Mouse (Mus musculus) MEL-GATA-1-ER (cell line): ENCODE results near the gene Wnt8b.

Experiments used
- DNase-seq: peaks from one replicate; pipeline ENCODE4 v3.0.0-alpha.2; 2012; ENCODE audit warnings: low read depth; ENCODE audit errors: extremely low read depth

Wnt8b gene

GRCm38 (mm10) chr19:44511451-44512231 is 18.4 kb downstream of the Wnt8b start:
- DNase-seq: no peak

GRCm38 (mm10) chr19:44512601-44513000 is 19.3 kb downstream of the Wnt8b start:
- no peak for DNase-seq

DNA sequence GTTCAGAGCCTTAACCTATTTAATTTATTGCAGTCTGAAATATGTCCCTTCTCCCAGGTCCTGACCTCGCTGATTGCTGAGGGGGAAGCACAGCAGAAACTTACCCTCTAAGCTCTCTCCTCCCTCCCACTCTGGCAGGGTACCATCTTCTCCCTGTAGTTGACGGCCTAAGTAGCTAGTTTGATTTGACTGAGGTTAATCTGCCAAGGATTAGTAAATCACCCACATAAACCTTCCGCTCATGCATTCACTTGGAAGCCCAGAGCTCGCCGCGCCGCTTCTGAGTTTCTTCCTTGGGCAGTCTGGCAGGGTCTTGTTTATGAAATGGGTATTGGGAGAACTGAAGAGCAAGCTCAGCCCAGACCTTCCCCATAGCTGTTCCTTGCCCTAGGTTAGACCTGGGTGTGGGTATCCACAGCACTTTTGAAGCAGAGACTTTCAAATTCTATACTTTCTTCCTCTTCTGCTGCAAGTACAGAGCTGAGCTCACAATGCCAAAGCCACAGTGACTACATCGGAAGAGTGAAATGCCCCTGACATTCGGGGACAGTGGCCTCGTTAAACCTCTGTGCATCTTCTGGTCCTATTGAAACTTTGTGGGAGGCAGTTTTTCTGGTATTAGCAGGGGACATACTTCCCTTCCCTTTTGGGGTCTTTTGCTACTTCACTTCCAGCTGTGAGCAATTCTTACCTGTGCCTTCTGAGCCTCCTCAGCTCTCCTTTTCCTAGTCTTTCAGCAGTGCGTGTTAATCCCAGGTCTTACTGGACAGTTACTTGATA is 20.0 kb downstream of the Wnt8b start:
- no peak for DNase-seq

DNA sequence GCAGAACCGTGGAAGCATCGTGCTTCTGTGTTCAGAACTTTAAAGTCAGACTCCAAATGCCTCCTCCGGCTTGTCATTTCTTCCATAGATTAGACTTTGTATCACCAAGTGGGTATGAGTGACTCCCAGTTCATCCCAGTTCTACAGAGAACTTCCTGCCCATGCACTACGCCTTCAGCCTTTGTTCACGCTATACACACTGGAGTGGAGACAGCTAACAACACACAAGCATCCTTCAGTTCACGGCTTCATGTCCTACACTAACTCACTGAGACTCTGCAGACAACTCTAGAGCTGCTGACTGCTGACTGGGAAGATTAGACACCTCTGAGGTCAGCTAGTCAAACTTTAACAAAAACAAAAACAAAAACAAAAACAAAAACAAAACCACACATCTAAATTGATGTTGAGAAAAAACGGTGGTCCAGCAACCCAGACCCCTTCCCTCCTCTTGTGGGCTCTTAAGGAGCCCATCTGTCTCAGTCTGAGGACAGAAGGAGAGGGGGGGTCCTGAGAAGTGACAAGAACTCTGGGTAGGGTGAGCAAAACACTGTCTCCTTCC is 20.7 kb downstream of the Wnt8b start:
- DNase-seq: no peak

DNA sequence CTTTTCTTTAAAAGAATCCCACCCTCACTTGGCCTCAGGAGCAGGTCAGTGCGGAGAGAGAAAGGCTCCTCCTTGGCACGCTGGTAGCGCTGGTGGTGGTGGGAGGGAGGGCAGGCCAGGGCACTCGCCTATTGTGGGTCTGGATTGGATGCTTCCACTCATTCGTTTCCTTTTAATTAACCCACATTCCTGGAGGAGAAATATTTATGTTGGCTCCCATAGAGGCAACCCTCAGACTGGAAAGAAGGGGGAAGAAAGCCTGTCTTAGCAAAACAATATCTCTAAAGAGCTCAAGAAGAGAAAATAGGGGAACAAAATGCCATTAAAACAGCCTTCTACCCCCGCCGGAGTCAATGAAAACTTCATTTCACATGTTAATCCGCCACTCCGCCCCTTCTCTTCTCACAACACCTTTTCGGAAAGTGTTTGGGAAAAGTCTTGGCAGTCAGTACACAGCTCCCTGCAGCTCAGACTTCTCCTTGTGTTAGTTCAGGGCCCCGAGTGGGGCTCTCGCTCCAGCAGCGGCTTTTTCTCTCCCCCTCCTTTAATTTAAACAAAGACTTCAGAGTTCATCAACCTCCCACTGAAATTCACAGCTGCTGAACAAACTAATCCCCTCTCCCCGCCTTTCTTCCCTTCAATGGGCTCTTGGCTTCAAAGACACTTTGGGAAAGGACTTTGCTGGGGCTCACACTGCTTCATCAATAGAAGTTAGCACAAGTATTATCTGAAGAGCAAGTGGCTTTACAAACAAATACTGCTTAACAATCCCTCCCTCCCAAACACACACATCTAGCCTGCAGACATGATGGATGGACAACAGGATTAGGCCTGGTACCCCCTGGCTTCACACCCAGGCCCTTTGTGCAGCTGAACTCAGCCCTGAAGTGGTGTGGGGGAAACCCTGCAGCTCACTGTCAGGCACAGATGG is 21.5 kb downstream of the Wnt8b start:
- no peak for DNase-seq

DNA sequence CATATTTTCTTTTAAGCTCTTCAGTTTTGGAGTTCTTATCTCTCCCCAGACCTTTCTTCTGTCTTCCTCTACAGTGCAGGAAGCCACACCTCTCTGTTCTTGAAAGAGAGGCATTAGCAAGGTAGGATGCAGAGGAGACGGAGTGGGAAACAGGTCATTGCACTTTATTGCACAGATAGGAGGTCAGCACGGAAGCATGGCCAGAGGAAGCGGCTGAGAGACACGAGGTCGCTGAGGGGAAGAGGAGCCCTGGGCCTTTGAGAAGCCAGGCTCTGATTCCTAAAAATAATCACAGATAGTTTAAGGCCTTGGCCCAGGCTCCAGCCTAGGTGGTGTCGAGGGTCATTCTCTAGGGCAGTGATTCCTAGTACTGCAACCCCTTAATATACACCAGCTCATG is 22.5 kb downstream of the Wnt8b start:
- DNase-seq: no peak

DNA sequence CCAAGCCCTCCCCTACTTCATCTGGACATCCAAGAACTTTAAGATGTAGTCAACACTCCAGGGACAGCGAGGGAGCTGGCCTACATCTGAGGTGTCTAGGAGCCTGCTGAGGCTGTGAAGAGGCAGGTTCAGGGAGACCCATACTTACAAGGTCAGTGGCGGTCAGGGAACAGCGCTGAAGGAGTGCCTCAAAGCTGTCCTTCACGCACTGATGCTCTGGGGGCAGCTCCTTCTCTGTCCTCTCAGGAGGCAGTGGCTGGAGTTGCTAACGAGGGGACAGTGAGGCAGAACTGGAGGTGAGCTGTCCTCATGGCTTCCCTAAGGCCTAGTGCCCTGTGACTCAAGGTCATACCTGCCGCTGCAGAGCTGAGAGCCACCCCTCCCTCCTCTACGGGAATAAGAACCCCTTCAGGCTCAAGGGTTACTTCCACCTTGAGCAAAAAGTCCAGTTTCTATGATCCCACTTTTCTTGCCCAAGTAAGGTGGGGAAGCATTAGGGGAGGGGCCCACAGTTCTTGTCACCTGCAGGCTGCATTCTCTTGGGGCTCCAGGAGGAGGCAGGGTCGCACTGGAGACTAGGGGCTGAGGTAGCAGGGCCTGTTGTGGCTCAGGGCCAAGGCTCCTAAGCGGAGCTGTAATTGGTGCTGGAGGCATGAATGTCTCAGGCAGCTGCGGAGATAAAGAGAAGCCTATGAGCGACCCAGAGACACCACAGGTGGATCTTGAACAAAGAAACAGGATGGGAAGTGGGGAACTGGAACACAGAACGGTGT is 24.9 kb downstream of the Wnt8b start:
- no peak for DNase-seq

DNA sequence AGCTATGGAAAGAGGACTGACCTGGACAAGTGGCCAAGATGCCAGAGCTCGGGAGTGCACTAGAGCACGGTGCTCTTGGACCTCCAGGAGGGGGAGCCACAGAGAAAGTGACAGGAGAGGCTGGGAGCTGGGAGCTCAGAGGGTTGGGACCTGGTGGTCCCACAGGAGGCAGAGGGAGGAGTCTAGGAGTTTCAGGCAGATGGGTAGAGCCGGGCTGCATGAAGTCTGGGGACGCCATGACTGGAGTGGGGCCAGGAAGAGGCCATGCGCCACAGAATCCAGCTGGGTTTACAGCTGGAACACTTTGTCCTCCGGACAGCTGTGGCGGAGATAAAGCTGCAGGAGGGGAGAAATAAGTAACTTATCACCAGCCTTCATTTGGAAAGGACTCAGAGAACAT is 25.9 kb downstream of the Wnt8b start:
- DNase-seq: no peak

DNA sequence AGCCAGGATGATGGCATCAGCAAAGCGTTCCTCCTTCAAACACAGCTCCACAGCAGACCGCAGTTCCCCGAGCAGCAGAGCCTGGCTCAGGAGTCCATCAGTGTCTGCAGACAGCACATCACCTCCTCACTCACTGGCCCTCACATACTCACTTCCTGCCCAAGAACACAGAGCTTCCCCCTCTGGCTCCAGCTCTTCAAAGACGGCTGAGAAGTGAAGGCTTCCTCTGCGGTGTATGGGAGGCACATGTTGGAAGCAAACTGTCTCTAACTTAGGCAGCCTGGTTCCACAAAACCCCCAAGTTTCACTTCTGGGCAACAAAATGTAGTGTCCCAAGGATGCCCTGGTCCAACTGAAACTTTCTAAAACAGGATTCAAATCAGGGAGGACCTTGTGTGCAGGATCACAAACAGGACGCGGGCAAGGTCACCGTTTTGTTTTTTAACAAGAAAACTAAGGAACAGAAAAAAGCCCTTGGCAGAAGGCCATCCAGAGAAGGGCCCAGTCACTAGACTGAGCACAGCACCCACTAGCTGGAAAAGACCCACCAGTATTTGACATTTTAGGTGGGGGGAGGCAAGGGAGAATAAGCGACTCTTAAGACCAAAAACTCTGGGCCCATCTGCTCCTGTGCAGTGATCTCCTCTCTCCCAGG is 32.4 kb downstream of the Wnt8b start:
- no peak for DNase-seq

- DNase-seq: no peak
Measured at GRCm38 (mm10) chr19:44530018-44530417, 36.7 kb downstream of the Wnt8b start.

GRCm38 (mm10) chr19:44535376-44535775 is 42.1 kb downstream of the Wnt8b start:
- DNase-seq: no peak

- no peak for DNase-seq
Measured at GRCm38 (mm10) chr19:44537416-44537815, 44.1 kb downstream of the Wnt8b start.

DNA sequence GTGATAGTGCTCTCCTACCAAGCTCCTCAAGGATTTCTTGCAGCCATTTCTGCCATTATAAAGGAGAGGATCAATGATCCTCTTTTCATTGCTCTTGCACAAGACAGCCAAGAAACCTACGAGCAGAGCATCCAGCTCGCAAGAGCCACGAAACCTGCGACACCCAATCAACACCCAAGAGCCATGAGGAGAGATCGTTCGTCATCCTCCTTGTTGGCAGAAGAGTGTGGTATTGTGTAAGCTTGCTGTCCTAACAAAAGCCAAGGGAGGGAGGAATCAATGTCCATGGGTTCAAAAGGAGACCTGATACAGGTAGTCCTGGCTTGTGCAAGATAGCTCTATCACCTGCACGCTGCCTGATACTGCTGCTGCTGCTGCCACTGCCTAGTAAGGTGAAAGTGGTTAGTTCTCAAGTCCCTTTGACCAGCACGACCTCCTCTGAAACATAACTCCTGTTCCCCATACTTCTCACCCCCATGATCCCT is 49.5 kb downstream of the Wnt8b start:
- no peak for DNase-seq

DNA sequence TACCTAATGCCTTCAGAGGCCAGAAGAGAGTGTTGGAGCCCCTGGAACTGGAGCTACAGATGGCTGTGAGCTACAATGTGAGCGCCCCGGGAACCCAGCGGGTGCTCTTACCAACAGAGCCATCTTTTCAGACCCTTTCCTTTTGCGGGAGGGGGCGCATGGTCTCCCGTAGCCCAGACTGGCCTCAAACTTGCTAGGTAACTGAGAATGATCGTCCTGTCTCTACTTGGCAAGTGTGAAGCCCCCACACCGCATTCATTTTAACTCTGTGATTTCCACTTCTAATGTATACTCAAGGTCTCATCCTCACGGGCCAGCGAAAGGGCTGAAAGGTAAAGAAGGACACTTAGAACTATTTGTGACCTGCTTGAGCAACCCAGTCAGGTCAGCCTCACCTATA is 51.1 kb downstream of the Wnt8b start:
- no peak for DNase-seq

DNA sequence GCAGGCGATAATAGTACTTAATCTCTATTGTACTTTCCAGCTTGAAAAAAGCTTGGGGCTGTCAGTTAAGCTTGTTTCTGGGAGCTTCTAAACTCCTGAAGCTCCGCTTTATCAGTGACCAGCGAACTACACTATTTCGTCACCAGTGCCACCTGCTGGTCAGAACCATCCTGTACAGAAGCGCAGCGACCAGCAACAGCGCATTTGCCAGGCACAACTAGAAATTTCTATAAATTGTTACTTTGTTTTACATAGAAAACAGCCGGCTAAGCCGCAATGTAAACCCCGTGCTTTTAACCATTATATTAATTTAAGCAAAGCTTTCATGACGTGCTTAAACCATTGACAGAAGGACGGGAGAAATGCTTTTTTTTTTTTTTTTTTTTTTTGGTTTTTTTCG is 51.5 kb downstream of the Wnt8b start:
- peak; percentile 73 for DNase-seq

- DNase-seq: no peak
Measured at GRCm38 (mm10) chr19:44545321-44546041, 52.2 kb downstream of the Wnt8b start, which contains the start of gene Sec31b. Sec31b (minus strand) TSS chr19:44545864.

DNA sequence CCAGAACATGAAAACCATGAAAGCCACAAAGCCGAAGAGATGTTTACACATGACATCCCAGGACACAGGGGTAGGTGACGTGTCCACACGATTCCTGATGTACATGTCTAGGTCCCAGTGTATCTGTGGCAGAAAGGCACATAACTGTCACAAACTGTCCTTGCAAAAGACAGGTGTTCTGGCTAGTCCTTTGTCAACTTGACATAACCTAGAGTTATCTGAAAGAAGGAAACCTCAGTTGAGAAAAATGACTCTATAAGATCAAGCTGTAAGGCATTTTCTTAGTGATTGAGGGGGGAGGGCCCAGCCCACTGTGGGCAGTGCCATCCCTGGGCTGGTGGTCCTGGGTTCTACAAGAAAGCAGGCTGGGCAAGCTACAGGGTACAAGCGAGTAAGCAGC is 59.5 kb downstream of the Wnt8b start, which contains the start of gene Gm20538:
Gm20538 (minus strand) TSS at position 101 of the 400 bp plus-strand sequence.
- no peak for DNase-seq

DNA sequence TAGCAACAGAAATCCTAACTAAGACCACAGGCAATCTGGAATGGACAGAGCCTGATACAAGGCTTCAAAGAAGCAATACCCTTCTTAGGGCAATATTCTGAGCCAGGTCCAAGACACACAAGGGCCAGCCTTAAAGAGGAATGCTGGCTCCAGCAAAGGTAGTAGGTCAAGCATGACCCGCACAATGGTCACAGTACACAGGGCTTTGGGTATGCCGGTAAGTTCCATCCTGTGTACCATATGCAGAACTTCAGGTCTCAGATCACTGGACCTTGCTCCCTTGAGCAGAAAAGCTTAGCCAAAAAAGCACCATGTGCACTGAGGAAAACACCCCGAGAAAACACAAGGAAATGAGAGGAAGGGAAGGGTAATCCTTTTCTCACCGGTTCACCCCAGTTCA is 60.0 kb downstream of the Wnt8b start:
- DNase-seq: no peak

DNA sequence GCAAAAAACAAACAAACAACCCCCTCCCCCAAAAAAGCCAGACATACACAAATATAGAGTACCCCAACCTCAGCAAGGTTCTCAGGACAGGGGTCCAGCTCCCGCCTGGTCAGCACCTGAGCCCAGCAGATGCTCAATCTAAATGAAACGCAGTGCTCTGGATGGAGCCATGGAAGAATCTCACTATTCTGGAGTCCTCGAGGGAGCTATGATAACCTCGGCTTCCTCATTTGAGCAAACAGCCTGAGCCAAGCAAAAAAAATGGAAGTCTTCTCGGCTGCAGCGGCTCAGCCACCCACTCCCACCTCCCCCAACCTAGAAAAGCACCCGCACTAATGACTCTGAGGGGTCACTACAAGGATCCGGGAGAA is 61.2 kb downstream of the Wnt8b start:
- DNase-seq: peak; percentile 56
